Mouse (Mus musculus) kidney, embryonic 14.5 days (tissue): Measurements from ENCODE around the gene Lenep. TPM values are rescaled to one million over a fixed set of nuclear protein-coding genes. Genes with fewer than 3 reads are reported as not detected.
A peak's percentile ranks its signal among the peaks of the same experiment; 100 is the strongest.

Source experiments
- ATAC-seq: fragments of 200-750 bp; cut with Nextera tagmentation; 2 replicates; pipeline ENCODE4 v1.8.0; 2017; ENCODE audit warnings: moderate number of reproducible peaks, mild to moderate bottlenecking, moderate TSS enrichment, moderate library complexity; ENCODE audit not compliant: low FRiP score, low TSS enrichment
- H3K27ac ChIP-seq: fragments of 300-500 bp; sonication (generic); 2 replicates; pipeline ENCODE4 v1.5.1; 2014; ENCODE audit warnings: low read depth, mild to moderate bottlenecking, low read length, moderate library complexity, mixed read lengths
- H3K27me3 ChIP-seq: fragments of 300-500 bp; sonication (generic); 2 replicates; pipeline ENCODE4 v1.6.1; 2014; ENCODE audit warnings: mild to moderate bottlenecking, low read length; ENCODE audit not compliant: control insufficient read depth, insufficient read depth
- H3K36me3 ChIP-seq: fragments of 300-500 bp; sonication (generic); 2 replicates; pipeline ENCODE4 v1.6.1; 2014; ENCODE audit warnings: low read length, mixed read lengths; ENCODE audit not compliant: control insufficient read depth, insufficient read depth
- H3K4me1 ChIP-seq: fragments of 300-500 bp; sonication (generic); 2 replicates; pipeline ENCODE4 v1.6.1; 2014; ENCODE audit warnings: low read length, mixed read lengths; ENCODE audit not compliant: control insufficient read depth, insufficient read depth
- H3K4me2 ChIP-seq: fragments of 300-500 bp; sonication (generic); replicated peaks from 2 replicates; pipeline ENCODE4 v1.6.1; 2014; ENCODE audit warnings: low read depth, mild to moderate bottlenecking, low read length
- H3K4me3 ChIP-seq: fragments of 300-500 bp; sonication (generic); 2 replicates; pipeline ENCODE4 v1.5.1; 2014; ENCODE audit warnings: mild to moderate bottlenecking, low read length
- H3K9ac ChIP-seq: fragments of 300-500 bp; sonication (generic); 2 replicates; pipeline ENCODE4 v1.6.1; 2014; ENCODE audit warnings: low read depth, mild to moderate bottlenecking, low read length, moderate library complexity
- H3K9me3 ChIP-seq: fragments of 300-500 bp; sonication (generic); 2 replicates; pipeline ENCODE4 v1.6.1; 2016; ENCODE audit warnings: low read length; ENCODE audit not compliant: control insufficient read depth
- WGBS: fragments of 180-500 bp; shearing (Covaris S2); extraction: QIAGEN DNeasy Blood & Tissue Kit; methylation state at CpG from one replicate; pipeline ENCODE4 v1.1.7; 2014; 5-methylcytosine and 5-hydroxymethylcytosine counted together
- polyA plus RNA-seq: library from polyadenylated mRNA; unstranded; fragments of >200 nt; fragmentation: Nextera tagmentation; extraction: Ambion mirVana; gene quantifications from 2 replicates; pipeline ENCODE4 v1.2.1, GENCODE M21; 2014

Lenep gene
- not detected in 2 replicates for polyA plus RNA-seq

DNA sequence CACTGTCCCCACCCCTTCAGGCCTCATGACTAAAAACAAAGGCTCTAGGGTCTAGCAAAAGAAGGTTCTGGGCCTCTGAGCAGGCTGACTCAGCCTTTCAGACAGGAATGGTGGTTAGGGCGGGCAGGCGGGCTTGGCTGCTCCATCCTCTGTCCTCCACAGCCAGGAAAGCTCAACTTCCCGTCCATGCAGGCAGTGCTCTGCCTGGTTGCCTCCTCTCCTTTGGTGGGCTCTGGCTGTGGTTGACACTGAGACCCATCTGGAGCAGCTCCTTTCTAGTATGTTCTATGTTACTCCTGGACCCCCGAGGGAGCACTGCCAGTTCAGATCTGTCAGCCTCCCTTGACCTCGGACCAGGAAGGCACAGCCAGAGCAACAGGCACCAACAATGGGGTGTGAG is at the start of gene Lenep:
TSS of gene Lenep (minus strand) at position 101 of the 400 bp plus-strand sequence.
- 83% methylated on average over 5 of the region's 5 CpGs for whole genome bisulfite sequencing

DNA sequence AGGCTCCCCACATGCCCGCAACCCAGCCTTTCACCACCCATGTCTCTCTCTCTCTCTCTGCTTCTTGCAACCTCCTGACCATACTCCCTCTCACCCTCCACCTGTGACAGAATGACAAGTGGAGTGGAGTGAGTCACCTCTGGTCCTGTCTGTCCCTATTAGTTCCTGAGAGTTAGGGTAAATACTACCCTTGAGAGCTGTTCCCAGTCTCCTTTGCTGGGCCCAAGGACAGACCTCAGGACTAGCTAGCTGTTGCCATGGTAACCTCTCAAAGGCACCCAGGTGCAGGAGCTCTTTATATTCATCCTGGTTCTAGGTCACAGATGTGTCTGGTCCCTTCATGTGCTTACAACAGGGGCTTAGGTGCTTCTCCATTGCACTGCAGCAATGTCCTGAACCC is 49.3 kb upstream of the Lenep start:
- Histone ChIP-seq H3K9me3 (no peaks in the 10 kb centered on the region), H3K4me2 (no peak overlapping the region), H3K27me3 (no peaks in the 10 kb centered on the region), H3K4me3 (no peak overlapping the region), H3K36me3 (peaks cover 4% of the 10 kb centered on the region; the same call in 1 of the 2 replicates), H3K4me1 (peaks cover 4% of the 10 kb centered on the region; the same call in 1 of the 2 replicates), H3K9ac (no peak overlapping the region), H3K27ac (no peak overlapping the region)
- ATAC-seq: no peak
- 93% methylated on average over 1 of the region's 1 CpGs for WGBS

More for the DNA sequence above, at the start of gene Lenep:
- H3K4me2 ChIP-seq: no peak within 1 kb of the TSS
- no peaks in the 10 kb centered on the region for H3K27me3 ChIP-seq
- no peak within 1 kb of the TSS for H3K27ac ChIP-seq
- peaks cover 14% of the 10 kb centered on the region; the same call in 1 of the 2 replicates for H3K36me3 ChIP-seq
- H3K9me3 ChIP-seq: no peaks in the 10 kb centered on the region
- H3K4me1 ChIP-seq: no peaks in the 10 kb centered on the region
- H3K9ac ChIP-seq: no peak within 1 kb of the TSS
- no peak for ATAC-seq
- H3K4me3 ChIP-seq: no peak within 1 kb of the TSS

DNA sequence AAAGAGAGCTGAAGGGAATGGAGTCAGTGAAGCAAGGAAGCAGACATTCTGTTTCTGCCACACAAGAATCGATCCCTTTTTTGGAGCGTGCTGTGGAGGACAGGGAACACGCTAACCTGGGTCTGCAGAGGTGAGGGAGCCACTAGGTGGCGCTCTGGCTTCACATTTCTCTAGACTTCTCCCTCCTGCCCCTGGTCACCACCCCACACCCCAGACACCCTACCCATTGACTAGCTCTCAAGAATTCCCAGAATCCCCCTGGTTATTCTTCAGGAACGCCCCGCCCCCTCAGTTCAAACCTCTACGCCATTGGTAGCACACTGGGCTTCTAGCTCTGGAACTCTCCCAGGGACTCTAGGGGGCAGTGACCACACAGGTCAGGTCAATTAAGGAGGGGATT is 46.9 kb upstream of the Lenep start:
- Histone ChIP-seq H3K4me1 (peaks cover 4% of the 10 kb centered on the region; the same call in 1 of the 2 replicates), H3K4me3 (no peak overlapping the region), H3K9me3 (no peaks in the 10 kb centered on the region), H3K4me2 (no peak overlapping the region), H3K36me3 (peaks cover 13% of the 10 kb centered on the region; the same call in 1 of the 2 replicates), H3K27ac (no peak overlapping the region), H3K27me3 (no peaks in the 10 kb centered on the region), H3K9ac (no peak overlapping the region)
- 46% methylated on average over 7 of the region's 7 CpGs for WGBS
- peak; percentile 28 for ATAC-seq

DNA sequence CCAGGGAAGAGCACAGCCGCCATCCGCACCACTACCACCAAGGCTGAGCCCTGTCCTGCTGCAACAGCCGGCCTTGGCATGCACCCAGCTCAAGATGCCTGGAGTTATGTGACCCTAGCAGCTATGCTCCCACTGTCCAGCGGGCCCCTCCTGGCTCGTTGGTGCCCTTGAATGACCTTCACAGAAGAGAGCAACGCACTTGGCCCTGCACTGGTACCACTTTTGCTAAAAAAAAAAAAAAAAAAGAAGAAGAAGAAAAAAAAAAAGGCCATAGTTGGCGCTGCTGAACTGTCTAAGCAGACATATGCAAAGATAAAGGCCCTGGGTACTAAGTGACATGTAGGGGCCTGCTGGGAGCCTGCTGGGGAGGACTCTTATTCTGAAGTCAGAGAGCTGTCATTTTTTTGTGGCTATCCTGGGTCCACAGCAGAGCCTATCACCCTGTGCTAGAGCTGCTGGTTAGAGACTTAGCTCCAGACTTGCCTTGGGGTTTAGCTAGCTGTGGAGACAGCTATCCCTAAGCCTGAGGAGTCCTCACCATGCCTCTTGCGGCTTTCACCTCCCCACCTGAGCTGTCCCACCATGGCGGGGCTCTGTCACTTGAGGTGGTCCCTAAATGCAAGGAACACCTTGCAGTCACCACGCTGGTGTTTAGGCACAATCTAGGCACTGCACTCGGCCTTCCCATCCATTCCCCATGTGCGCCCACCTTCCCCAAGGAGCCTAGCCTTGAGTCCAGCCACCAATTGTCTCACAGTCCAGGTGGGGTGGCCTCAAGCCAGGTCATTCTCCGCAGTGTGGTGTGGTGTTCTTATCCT is 46.3 kb upstream of the Lenep start:
- H3K36me3 ChIP-seq: peaks cover 13% of the 10 kb centered on the region; the same call in 1 of the 2 replicates
- no peak overlapping the region for H3K9ac ChIP-seq
- 66% methylated on average over 13 of the region's 13 CpGs for WGBS
- H3K27ac ChIP-seq: 0 out of 2 replicates have a peak overlapping the region, but pooled peaks have one; percentile 19
- no peak overlapping the region for H3K4me3 ChIP-seq
- H3K4me2 ChIP-seq: no peak overlapping the region
- H3K4me1 ChIP-seq: peaks cover 4% of the 10 kb centered on the region; the same call in 1 of the 2 replicates
- no peaks in the 10 kb centered on the region for H3K9me3 ChIP-seq
- peak; percentile 24; the same call in 1 of the 2 replicates for ATAC-seq
- no peaks in the 10 kb centered on the region for H3K27me3 ChIP-seq

DNA sequence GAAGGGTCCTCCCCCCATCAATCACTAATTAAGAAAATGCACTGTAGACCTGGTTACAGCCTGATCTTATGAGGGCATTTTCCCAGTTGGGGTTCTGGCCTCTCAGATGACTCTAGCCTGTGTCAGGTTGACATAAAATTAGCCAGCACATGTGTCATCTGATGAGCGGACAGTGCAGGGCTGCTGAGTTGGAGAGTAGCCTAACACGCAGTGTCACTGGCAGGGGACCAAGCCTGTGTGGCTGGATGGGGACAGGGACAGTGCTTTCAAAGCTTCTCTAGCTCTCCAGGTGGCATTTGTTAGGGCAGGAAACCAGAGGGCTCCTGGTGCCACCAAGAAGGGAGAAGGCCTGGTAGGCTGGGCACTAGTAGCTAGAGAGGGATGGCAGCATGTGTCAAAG is 38.1 kb upstream of the Lenep start:
- no peak overlapping the region for H3K4me3 ChIP-seq
- H3K9me3 ChIP-seq: no peaks in the 10 kb centered on the region
- peaks cover 7% of the 10 kb centered on the region for H3K4me1 ChIP-seq
- WGBS: 90% methylated on average over 2 of the region's 2 CpGs
- peaks cover 6% of the 10 kb centered on the region; the same call in 1 of the 2 replicates for H3K36me3 ChIP-seq
- no peaks in the 10 kb centered on the region for H3K27me3 ChIP-seq
- H3K4me2 ChIP-seq: no peak overlapping the region
- no peak for ATAC-seq
- no peak overlapping the region for H3K27ac ChIP-seq
- no peak overlapping the region for H3K9ac ChIP-seq

DNA sequence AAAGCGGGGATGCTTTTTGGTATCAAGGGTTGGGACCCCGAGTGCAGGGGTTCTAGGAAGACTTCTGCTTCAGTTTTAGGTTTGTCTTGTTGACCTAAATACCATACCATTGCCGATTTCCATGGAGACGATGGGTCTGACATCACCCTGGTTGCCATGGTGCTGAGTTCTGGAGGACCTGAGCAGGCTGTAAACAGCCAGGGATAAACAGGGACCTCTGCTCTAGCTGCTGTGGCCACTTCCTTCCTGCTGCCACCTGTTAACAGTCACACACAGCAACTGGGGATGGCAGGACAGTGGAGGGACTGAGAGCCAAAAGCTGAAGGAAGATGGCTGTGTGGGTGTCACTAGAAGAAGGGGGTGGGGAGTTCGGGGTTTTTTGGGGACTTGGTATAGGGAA is 34.7 kb upstream of the Lenep start:
- peak overlapping the region; percentile 60 for H3K4me2 ChIP-seq
- no peak for ATAC-seq
- peaks cover 24% of the 10 kb centered on the region for H3K36me3 ChIP-seq
- H3K4me3 ChIP-seq: peak overlapping the region; percentile 38
- H3K9me3 ChIP-seq: no peaks in the 10 kb centered on the region
- H3K9ac ChIP-seq: peak overlapping the region; percentile 34; the same call in 1 of the 2 replicates
- no peaks in the 10 kb centered on the region for H3K27me3 ChIP-seq
- peak overlapping the region; percentile 39; the same call in 1 of the 2 replicates for H3K27ac ChIP-seq
- WGBS: 36% methylated on average over 5 of the region's 5 CpGs
- peaks cover 7% of the 10 kb centered on the region for H3K4me1 ChIP-seq

DNA sequence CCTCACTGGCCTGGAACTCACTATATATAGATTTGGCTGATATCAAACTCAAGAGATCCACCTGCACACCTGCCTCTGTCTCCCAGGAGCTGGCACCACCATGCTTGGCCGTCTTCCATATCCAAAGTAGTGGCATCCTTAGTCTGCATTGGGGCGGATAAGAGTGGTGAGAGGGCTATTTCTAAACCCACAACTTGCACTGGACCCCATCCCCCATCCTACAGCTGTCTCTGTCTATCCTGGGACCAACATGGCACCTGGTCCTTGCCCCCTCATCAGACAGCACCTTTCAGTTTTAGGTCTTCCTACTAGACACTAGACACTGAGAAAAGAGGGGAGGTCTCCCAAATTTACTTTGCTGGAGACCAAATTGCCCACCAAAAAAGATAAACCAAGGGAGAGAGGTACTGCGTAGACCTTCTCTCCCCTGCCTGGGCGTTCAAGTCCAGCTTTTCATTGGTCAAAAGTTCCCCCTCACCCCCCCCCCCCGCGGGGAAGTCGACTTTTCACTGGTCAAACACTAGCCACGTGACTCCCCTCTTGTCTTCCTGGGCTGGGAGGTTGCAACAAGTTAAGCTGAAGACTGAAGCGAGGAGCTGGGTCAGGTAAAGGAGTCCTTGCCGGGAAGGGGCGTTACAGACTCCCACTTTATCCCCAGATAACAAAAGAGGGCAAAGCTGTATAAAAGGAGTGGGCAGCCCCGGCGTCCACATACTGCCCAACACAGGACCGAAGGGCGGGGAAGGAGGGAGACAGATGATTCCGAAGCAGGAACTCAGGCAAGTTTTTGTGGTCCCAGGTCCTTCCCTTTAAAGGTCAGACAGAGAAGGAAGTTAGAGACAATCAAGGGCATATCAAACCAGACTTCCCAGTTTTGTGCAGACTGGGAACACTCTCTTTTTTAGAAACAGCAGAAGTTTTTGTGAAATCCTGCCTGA is 33.9 kb upstream of the Lenep start, which contains the start of gene Pbxip1:
TSS of gene Pbxip1 (plus strand) at position 531 of the 938 bp plus-strand sequence.
- peaks cover 27% of the 10 kb centered on the region for H3K36me3 ChIP-seq
- no peaks in the 10 kb centered on the region for H3K27me3 ChIP-seq
- H3K9ac ChIP-seq: peak within 1 kb of the TSS; percentile 34; the same call in 1 of the 2 replicates
- H3K27ac ChIP-seq: peak within 1 kb of the TSS; percentile 39; the same call in 1 of the 2 replicates
- H3K4me3 ChIP-seq: peak within 1 kb of the TSS; percentile 38
- 9% methylated on average over 16 of the region's 16 CpGs for WGBS
- ATAC-seq: peak; percentile 74
- H3K4me2 ChIP-seq: peak within 1 kb of the TSS; percentile 60
- H3K9me3 ChIP-seq: no peaks in the 10 kb centered on the region
- H3K4me1 ChIP-seq: peaks cover 8% of the 10 kb centered on the region

DNA sequence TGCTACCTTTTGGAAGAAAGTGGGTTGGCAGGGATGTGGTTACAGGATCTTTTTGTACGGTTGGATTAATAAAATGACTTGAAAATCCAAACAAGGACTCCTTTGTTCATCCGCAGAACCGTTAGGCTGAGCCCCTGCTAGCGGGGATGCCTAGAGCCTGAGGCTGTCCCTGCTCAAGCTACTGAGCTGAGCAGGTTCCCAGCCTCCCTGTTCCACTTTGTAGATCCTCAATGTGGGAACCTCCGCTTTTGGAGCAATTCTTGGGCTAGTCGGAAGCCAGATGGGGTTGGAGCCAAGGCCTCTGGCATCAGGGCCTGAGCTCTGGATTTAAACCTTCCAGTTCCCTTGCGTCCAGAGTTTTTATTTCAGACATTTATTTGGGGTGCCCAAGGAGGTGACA is 32.4 kb upstream of the Lenep start:
- H3K4me2 ChIP-seq: no peak overlapping the region
- no peaks in the 10 kb centered on the region for H3K27me3 ChIP-seq
- no peak overlapping the region for H3K27ac ChIP-seq
- H3K9me3 ChIP-seq: no peaks in the 10 kb centered on the region
- no peak overlapping the region for H3K9ac ChIP-seq
- 76% methylated on average over 7 of the region's 7 CpGs for WGBS
- no peak for ATAC-seq
- peaks cover 16% of the 10 kb centered on the region for H3K4me1 ChIP-seq
- H3K4me3 ChIP-seq: no peak overlapping the region
- peaks cover 27% of the 10 kb centered on the region for H3K36me3 ChIP-seq
